Mouse (Mus musculus) limb, embryonic 11.5 days (tissue): Measurements from ENCODE around the gene Defb15. TPM values are rescaled to one million over a fixed set of nuclear protein-coding genes. Genes with fewer than 3 reads are reported as not detected.
A peak's percentile ranks its signal among the peaks of the same experiment; 100 is the strongest.

ENCODE experiments used
- ATAC-seq: fragments of 200-750 bp; cut with Nextera tagmentation; 2 replicates; pipeline ENCODE4 v1.8.0; 2017; ENCODE audit warnings: low read depth; ENCODE audit not compliant: insufficient number of reproducible peaks, low FRiP score, low TSS enrichment
- DNase-seq: peaks from one replicate; pipeline ENCODE4 v3.0.0-alpha.2; 2015; ENCODE audit warnings: low spot score
- H3K27ac ChIP-seq: fragments of 300-500 bp; sonication (generic); replicated peaks from 2 replicates; pipeline ENCODE4 v1.5.1; 2014; ENCODE audit warnings: low read depth, mild to moderate bottlenecking, low read length
- H3K27me3 ChIP-seq: fragments of 300-500 bp; sonication (generic); 2 replicates; pipeline ENCODE4 v1.6.1; 2014; ENCODE audit warnings: mild to moderate bottlenecking, low read length, mixed read lengths; ENCODE audit not compliant: control insufficient read depth, insufficient read depth
- H3K36me3 ChIP-seq: fragments of 300-500 bp; sonication (generic); 2 replicates; pipeline ENCODE4 v1.6.1; 2014; ENCODE audit warnings: mild to moderate bottlenecking, low read length, moderate library complexity, mixed read lengths; ENCODE audit not compliant: control insufficient read depth, insufficient read depth
- H3K4me1 ChIP-seq: fragments of 300-500 bp; sonication (generic); 2 replicates; pipeline ENCODE4 v1.6.1; 2014; ENCODE audit warnings: low read length, mixed read lengths; ENCODE audit not compliant: control insufficient read depth, insufficient read depth
- H3K4me2 ChIP-seq: fragments of 300-500 bp; sonication (generic); 2 replicates; pipeline ENCODE4 v1.6.1; 2014; ENCODE audit warnings: low read depth, mild to moderate bottlenecking, moderate library complexity; ENCODE audit not compliant: severe bottlenecking
- H3K4me3 ChIP-seq: fragments of 300-500 bp; sonication (generic); 2 replicates; pipeline ENCODE4 v1.5.1; 2014; ENCODE audit warnings: low read depth, low read length
- H3K9ac ChIP-seq: fragments of 300-500 bp; sonication (generic); 2 replicates; pipeline ENCODE4 v1.6.1; 2014; ENCODE audit warnings: mild to moderate bottlenecking, low read length
- H3K9me3 ChIP-seq: fragments of 300-500 bp; sonication (generic); 2 replicates; pipeline ENCODE4 v1.6.1; 2016; ENCODE audit warnings: low read length; ENCODE audit not compliant: control insufficient read depth
- WGBS: fragments of 180-500 bp; shearing (Covaris S2); extraction: QIAGEN DNeasy Blood & Tissue Kit; methylation state at CpG from one replicate; pipeline ENCODE4 v1.1.7; 2014; 5-methylcytosine and 5-hydroxymethylcytosine counted together
- polyA plus RNA-seq: library from polyadenylated mRNA; unstranded; fragments of >200 nt; fragmentation: Nextera tagmentation; extraction: Ambion mirVana; gene quantifications from 2 replicates; pipeline ENCODE4 v1.2.1, GENCODE M21; 2014

Defb15 gene
- not detected in 2 replicates for polyA plus RNA-seq

DNA sequence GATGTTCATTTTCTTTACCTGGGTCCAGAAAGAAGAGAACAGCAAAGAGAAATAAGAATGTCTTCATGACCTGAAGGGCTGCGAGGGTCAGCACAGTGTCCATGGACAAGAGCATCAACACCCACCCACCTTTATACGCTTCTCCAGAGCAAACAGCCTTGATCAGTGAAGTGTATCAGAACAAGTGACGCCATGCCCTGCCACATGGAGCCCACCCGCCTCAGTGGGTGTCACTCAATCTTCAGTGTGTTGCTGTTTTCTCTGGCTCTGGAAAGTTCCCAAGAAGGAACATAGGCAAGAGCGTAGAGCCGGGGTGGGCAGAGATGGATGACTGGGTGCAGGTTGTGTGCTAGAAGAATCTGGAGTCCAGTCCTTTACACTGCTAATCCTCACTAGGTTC is at the start of gene Defb15:
Gene Defb15, minus strand, starts transcription at position 101 of the 400 bp plus-strand sequence.
- Histone ChIP-seq H3K4me2 (no peak within 1 kb of the TSS), H3K9ac (no peak within 1 kb of the TSS), H3K9me3 (no peaks in the 10 kb centered on the region), H3K36me3 (no peaks in the 10 kb centered on the region), H3K27me3 (no peaks in the 10 kb centered on the region), H3K4me1 (no peaks in the 10 kb centered on the region), H3K4me3 (no peak within 1 kb of the TSS), H3K27ac (no peak within 1 kb of the TSS)
- no peak for ATAC-seq
- 87% methylated on average over 6 of the region's 6 CpGs for whole genome bisulfite sequencing
- DNase-seq = no peak

DNA sequence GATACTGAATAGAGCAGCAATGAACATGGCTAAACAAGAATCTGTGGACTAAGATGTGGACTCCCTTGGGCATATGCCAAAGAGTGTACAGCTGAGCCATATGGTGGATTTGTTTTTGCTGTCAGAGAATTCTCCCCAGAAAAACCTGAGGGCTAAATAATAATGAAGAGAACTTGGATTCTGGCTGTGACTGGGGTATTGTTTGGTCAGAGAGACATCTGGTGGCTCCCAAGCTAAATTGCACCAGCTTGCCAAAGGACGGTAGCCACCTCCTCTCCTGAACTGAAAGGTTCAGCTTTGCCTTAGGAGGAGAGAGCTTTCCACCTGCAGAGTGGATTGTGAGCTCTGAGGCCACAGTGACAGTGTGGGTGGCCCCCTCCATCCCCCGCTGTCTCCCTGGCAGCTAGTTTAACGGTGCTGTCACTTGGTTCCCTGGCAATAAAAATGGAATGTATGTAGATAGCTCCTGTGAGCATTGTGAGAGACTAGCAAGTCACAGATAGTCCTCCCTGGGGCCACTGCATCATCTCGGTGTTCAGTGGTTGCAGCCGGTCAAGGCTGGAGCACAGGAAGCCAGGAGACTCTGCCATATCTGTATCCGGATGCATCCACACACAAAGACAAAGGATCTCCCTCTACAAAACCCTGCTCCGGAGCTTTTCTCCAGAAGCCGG is 49.3 kb upstream of the Defb15 start:
- no peaks in the 10 kb centered on the region for H3K4me1 ChIP-seq
- DNase-seq (no peak), ATAC-seq (no peak)
- H3K4me2 ChIP-seq = no peak overlapping the region
- H3K36me3 ChIP-seq = no peaks in the 10 kb centered on the region
- 65% methylated on average over 8 of the region's 8 CpGs for WGBS
- no peak overlapping the region for H3K4me3 ChIP-seq
- no peak overlapping the region for H3K27ac ChIP-seq
- H3K9me3 ChIP-seq = no peaks in the 10 kb centered on the region
- H3K9ac ChIP-seq = no peak overlapping the region
- no peaks in the 10 kb centered on the region for H3K27me3 ChIP-seq

DNA sequence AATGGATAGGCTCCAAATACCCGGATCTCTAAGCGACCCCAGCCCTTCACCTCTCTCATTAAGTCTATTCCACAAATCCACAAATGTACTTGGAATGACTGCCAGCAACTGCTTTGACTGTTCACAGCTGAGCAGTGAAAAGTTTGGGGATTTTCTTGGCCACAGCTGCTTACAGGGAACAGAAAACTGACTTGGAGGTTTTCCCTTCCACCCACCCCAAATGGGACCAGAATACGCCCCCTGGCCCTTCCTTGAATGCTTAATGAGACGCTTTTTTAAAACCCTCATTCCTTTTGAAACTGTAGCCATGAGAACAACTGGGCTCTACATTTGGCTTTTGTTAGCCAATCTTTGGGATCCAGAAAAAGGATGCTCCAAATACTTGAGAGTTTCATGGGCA is 45.7 kb upstream of the Defb15 start:
- H3K36me3 ChIP-seq = no peaks in the 10 kb centered on the region
- WGBS = 73% methylated on average over 4 of the region's 4 CpGs
- no peak overlapping the region for H3K27ac ChIP-seq
- no peak overlapping the region for H3K9ac ChIP-seq
- no peak overlapping the region for H3K4me2 ChIP-seq
- H3K4me3 ChIP-seq = no peak overlapping the region
- H3K9me3 ChIP-seq = no peaks in the 10 kb centered on the region
- no peaks in the 10 kb centered on the region for H3K27me3 ChIP-seq
- no peaks in the 10 kb centered on the region for H3K4me1 ChIP-seq
- ATAC-seq = no peak
- DNase-seq = no peak

DNA sequence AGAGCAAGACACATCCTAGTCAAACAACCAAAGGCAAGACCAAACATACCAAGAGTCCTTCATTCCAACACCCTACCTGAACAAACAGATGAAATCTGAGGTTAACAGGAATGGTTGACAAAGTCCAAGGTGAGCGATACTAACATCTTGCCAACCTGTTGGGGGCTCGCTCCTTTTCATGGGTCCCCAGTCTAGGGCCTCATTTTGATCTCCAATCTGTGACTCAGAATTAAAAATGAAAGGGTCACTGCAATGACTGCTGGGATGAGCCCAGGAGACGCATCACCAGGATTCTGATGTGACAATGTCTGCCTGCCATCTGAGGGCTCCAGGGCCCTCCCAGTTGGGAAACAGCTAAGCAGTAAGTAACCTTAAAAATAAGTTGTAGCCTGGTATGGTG is 37.0 kb upstream of the Defb15 start, which contains the start of gene Ccdc70:
Gene Ccdc70, plus strand, starts transcription at position 301 of the 400 bp plus-strand sequence.
- WGBS = 94% methylated on average over 3 of the region's 3 CpGs
- H3K4me2 ChIP-seq = no peak within 1 kb of the TSS
- DNase-seq = no peak
- H3K4me3 ChIP-seq = no peak within 1 kb of the TSS
- H3K9me3 ChIP-seq = no peaks in the 10 kb centered on the region
- no peak within 1 kb of the TSS for H3K27ac ChIP-seq
- H3K9ac ChIP-seq = no peak within 1 kb of the TSS
- H3K4me1 ChIP-seq = no peaks in the 10 kb centered on the region
- ATAC-seq = no peak
- H3K27me3 ChIP-seq = no peaks in the 10 kb centered on the region
- H3K36me3 ChIP-seq = no peaks in the 10 kb centered on the region

DNA sequence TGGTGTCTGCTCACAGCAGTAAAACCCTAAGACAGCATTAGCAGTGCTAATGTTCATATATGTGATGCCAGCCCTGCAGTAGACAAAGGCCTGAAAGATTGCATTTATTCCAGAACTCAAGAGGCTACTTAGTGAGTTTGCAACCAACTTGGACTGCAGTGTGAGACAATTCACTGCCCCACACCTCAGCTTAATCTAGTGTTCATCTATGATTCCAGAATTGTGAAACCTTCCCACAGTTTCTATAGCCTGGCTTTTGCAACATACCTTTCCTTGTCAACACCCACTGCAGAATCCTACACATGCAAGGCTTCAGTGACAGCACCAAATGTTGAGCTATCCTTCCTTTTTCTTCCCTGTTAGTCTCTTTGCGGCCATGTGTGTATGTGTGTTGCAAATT is 34.1 kb upstream of the Defb15 start:
- Histone ChIP-seq H3K9me3 (no peaks in the 10 kb centered on the region), H3K4me2 (no peak overlapping the region), H3K4me3 (no peak overlapping the region), H3K9ac (no peak overlapping the region), H3K27ac (no peak overlapping the region), H3K27me3 (no peaks in the 10 kb centered on the region), H3K4me1 (no peaks in the 10 kb centered on the region), H3K36me3 (no peaks in the 10 kb centered on the region)
- ATAC-seq (no peak), DNase-seq (no peak)
- WGBS = 81% methylated on average over 1 of the region's 1 CpGs

DNA sequence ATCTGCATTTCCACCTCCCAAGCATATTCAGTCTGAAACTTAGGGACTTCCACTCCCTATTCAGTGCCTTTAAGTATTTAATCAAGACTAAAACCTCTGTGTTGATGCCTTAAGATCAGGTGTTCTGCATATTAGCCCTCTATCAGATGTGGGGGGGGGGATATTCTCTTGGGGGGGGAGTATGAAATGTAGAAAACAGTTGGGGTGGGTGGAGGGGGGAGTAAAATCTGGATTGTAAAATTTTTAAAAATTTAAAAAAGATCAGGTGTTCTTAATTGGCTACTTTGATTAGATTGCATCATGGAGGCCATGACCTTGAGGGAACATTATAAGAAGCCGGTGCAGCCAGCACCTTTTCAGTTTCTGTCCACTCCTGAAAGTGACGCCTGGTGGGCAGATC is 25.9 kb upstream of the Defb15 start, which contains the start of gene Fam90a1a:
Gene Fam90a1a, plus strand, starts transcription at position 301 of the 400 bp plus-strand sequence.
- H3K36me3 ChIP-seq = no peaks in the 10 kb centered on the region
- H3K4me2 ChIP-seq = no peak within 1 kb of the TSS
- H3K4me1 ChIP-seq = no peaks in the 10 kb centered on the region
- H3K27me3 ChIP-seq = no peaks in the 10 kb centered on the region
- no peak within 1 kb of the TSS for H3K9ac ChIP-seq
- no peak for DNase-seq
- H3K4me3 ChIP-seq = no peak within 1 kb of the TSS
- H3K27ac ChIP-seq = no peak within 1 kb of the TSS
- no peak for ATAC-seq
- 83% methylated on average over 2 of the region's 2 CpGs for WGBS
- H3K9me3 ChIP-seq = no peaks in the 10 kb centered on the region

DNA sequence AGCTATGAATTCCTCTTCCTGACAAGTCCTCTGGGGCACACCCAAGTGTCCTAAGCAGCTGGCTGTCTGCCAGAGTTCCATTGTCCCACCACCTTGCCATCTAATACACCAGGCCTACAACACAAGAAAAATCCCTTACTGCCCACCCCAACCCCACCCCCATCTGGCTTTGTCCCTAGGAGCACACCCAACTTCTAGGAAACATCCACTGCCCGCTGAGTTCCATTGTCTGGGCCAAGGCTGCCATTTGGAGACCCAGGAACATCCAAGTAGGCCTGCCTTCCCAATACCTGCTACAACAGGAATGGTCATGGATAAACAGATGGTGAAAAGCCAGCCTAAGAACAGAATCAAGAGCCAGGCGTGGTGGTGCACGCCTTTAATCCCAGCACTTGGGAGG is 23.8 kb upstream of the Defb15 start:
- H3K9me3 ChIP-seq = no peaks in the 10 kb centered on the region
- ATAC-seq = no peak
- 86% methylated on average over 3 of the region's 3 CpGs for WGBS
- no peak overlapping the region for H3K4me3 ChIP-seq
- no peak overlapping the region for H3K9ac ChIP-seq
- H3K27ac ChIP-seq = no peak overlapping the region
- H3K27me3 ChIP-seq = no peaks in the 10 kb centered on the region
- H3K4me1 ChIP-seq = no peaks in the 10 kb centered on the region
- no peaks in the 10 kb centered on the region for H3K36me3 ChIP-seq
- no peak for DNase-seq
- H3K4me2 ChIP-seq = no peak overlapping the region

DNA sequence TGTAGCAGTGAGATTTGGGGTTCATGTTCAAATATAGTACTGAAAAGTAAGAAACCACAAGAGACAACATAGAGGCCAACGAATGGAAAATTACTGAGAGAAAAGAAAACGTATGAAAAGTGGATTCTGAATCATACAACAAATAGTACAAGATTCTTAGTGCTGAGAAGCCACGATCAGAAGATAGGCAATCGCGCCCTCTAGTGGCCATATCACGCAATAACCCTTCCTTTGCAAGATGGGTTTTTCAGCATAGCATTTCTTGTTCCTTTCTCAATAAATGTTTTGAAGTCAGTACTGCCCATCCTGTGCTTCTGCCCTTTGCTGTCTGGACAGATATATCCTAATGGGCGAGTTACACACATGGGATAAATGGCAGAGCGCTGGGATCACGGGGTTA is 22.8 kb upstream of the Defb15 start:
- ATAC-seq (no peak), DNase-seq (peak; percentile 67)
- Histone ChIP-seq H3K9ac (no peak overlapping the region), H3K27me3 (no peaks in the 10 kb centered on the region), H3K36me3 (no peaks in the 10 kb centered on the region), H3K4me1 (no peaks in the 10 kb centered on the region), H3K9me3 (no peaks in the 10 kb centered on the region), H3K4me3 (no peak overlapping the region), H3K4me2 (no peak overlapping the region), H3K27ac (no peak overlapping the region)
- WGBS = 6% methylated on average over 9 of the region's 9 CpGs
